Mouse (Mus musculus) spleen, adult 10 weeks (tissue): Measurements from ENCODE around the gene Ebf1. TPM values are rescaled to one million over a fixed set of nuclear protein-coding genes. Genes with fewer than 3 reads are reported as not detected.

Source experiments
- polyA plus RNA-seq: library from polyadenylated mRNA; stranded (reverse); fragments of 350-450 nt; fragmentation: Illumina TruSeq; extraction: RNeasy Lipid Tissue Mini Kit (QIAGEN cat#74804); gene quantifications from one replicate; pipeline ENCODE4 v1.2.3, GENCODE M21; 2015; ENCODE audit warnings: low replicate concordance; ENCODE audit not compliant: insufficient read depth

Ebf1 gene
- polyA plus RNA-seq, result 45.6 TPM

GRCm38 (mm10) chr11:44616788-44617712 is at the start of gene Ebf1:
Gene Ebf1, plus strand, starts transcription at chr11:44617317.

Other genes starting within 250 kb of the Ebf1 start
- gene Il12b, start 217.3 kb upstream of the Ebf1 start, polyA plus RNA-seq, result 4.2 TPM
- 146 TPM for gene Ublcp1, start 146.8 kb upstream of the Ebf1 start, polyA plus RNA-seq
- gene Rnf145, start 98.4 kb upstream of the Ebf1 start, polyA plus RNA-seq, result 131 TPM